Mouse (Mus musculus) lung, postnatal 0 days (tissue): ENCODE results near the gene Hist2h2bb. TPM values are rescaled to one million over a fixed set of nuclear protein-coding genes. Genes with fewer than 3 reads are reported as not detected.
A peak's percentile ranks its signal among the peaks of the same experiment; 100 is the strongest.
"Not testable (repeated sequence)": the region's sequence is repeated elsewhere in the genome, so short reads cannot be mapped to it uniquely, and the experiment has no call there.

ENCODE experiments used
- ATAC-seq: fragments of 200-750 bp; cut with Nextera tagmentation; 2 replicates; pipeline ENCODE4 v1.8.0; 2017; ENCODE audit warnings: moderate library complexity
- DNase-seq: peaks from one replicate; pipeline ENCODE4 v3.0.0-alpha.2; 2016; ENCODE audit warnings: low spot score
- H3K27ac ChIP-seq: fragments of 300-500 bp; sonication (generic); 2 replicates; pipeline ENCODE4 v1.5.1; 2014; ENCODE audit warnings: antibody characterized with exemption, mild to moderate bottlenecking, low read length, mixed read lengths
- H3K27me3 ChIP-seq: fragments of 300-500 bp; sonication (generic); replicated peaks from 2 replicates; pipeline ENCODE4 v1.6.1; 2014; ENCODE audit warnings: low read length, mixed read lengths; ENCODE audit not compliant: insufficient read depth
- H3K36me3 ChIP-seq: fragments of 300-500 bp; sonication (generic); 2 replicates; pipeline ENCODE4 v1.6.1; 2014; ENCODE audit warnings: low read length, mixed read lengths; ENCODE audit not compliant: insufficient read depth
- H3K4me1 ChIP-seq: fragments of 300-500 bp; sonication (generic); 2 replicates; pipeline ENCODE4 v1.6.1; 2014; ENCODE audit warnings: antibody characterized with exemption, low read depth, low read length, mixed read lengths; ENCODE audit not compliant: insufficient read depth
- H3K4me2 ChIP-seq: fragments of 300-500 bp; sonication (generic); replicated peaks from 2 replicates; pipeline ENCODE4 v1.6.1; 2014; ENCODE audit warnings: low read depth, mild to moderate bottlenecking, low read length, moderate library complexity, mixed read lengths
- H3K4me3 ChIP-seq: fragments of 300-500 bp; sonication (generic); 2 replicates; pipeline ENCODE4 v1.5.1; 2014; ENCODE audit warnings: low read depth, low read length
- H3K9ac ChIP-seq: fragments of 300-500 bp; sonication (generic); replicated peaks from 2 replicates; pipeline ENCODE4 v1.6.1; 2014; ENCODE audit warnings: low read depth, mild to moderate bottlenecking
- H3K9me3 ChIP-seq: fragments of 300-500 bp; sonication (generic); 2 replicates; pipeline ENCODE4 v1.6.1; 2016; ENCODE audit warnings: low read length, mixed read lengths
- CTCF ChIP-seq: IDR thresholded peaks from 2 replicates; pipeline ENCODE4 v1.5.1; 2016; ENCODE audit warnings: antibody characterized with exemption, mild to moderate bottlenecking
- EP300 ChIP-seq: IDR thresholded peaks from 2 replicates; pipeline ENCODE4 v1.6.1; 2016; ENCODE audit warnings: antibody characterized with exemption, mild to moderate bottlenecking, control low read depth
- WGBS: fragments of 180-500 bp; shearing (Covaris S2); extraction: QIAGEN DNeasy Blood & Tissue Kit; methylation state at CpG from one replicate; pipeline ENCODE4 v1.1.7; 2014; 5-methylcytosine and 5-hydroxymethylcytosine counted together
- polyA plus RNA-seq: library from polyadenylated mRNA; unstranded; fragments of >200 nt; fragmentation: Nextera tagmentation; extraction: Ambion mirVana; gene quantifications from 2 replicates; pipeline ENCODE4 v1.2.1, GENCODE M21; 2015

Gene Hist2h2bb
- polyA plus RNA-seq, 1 experiment from 2014 or later: 2.9 TPM

DNA sequence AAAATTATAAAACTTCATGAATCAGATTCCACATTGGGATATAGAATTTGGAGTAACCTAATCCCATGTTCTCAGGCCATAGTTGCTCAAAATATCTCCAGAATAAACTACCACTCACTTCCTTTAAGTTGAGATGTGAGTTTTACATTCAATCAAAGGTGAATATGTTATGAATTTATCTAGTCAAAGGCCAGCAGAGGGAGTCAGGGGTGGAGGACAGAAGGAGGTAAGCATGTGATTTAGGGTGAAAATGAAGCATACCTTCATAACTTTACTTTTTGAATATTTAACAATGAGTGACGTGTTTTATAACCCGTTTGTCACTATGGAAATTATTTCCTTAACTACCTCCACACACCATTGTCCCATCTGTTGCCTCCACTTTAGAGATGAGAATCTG lies 34.6 kb upstream of the Hist2h2bb start:
- H3K9me3 ChIP-seq: no peaks in the 10 kb centered on the region

DNA sequence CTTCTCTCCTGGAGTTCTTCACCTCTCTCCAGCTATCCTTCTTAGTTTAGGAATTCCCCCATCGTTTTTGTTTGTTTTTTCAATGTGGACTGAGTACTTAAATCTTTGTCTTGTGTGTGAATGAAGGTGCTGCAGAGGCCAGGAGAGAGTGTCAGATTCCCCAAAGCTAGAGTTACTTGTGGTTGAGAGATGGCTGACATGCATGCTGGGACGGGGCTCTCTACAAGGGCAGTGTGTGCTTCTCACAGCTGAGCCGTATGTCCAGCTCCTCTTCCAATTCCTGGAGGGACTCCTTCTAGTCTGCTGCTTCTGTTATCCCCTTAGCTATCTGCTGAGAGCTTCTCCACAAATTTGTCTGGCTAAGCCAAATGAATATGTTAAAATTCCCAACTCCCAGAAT lies 33.7 kb upstream of the Hist2h2bb start:
- Histone ChIP-seq H3K4me2 (no peak overlapping the region), H3K27ac (no peak overlapping the region), H3K4me1 (peaks cover 4% of the 10 kb centered on the region; the same call in 1 of the 2 replicates), H3K9me3 (no peaks in the 10 kb centered on the region), H3K4me3 (no peak overlapping the region), H3K36me3 (no peaks in the 10 kb centered on the region), H3K27me3 (no peaks in the 10 kb centered on the region), H3K9ac (no peak overlapping the region)
- ATAC-seq (no peak), DNase-seq (no peak)
- TF ChIP-seq CTCF (no peak), EP300 (no peak)
- WGBS: 38% methylated on average over 3 of the region's 3 CpGs

More for the DNA sequence above, 34.6 kb upstream of the Hist2h2bb start:
- Histone ChIP-seq H3K4me1 (0 out of 2 replicates have a peak, but pooled peaks cover 2% of the 10 kb centered on the region), H3K27me3 (no peaks in the 10 kb centered on the region), H3K27ac (no peak overlapping the region), H3K4me3 (no peak overlapping the region), H3K36me3 (no peaks in the 10 kb centered on the region), H3K4me2 (no peak overlapping the region), H3K9ac (no peak overlapping the region)
- no peak for TF ChIP-seq EP300
- TF ChIP-seq CTCF: peak; percentile 26; the same call in 1 of the 2 replicates
- no peak for ATAC-seq
- no peak for DNase-seq
- WGBS: 93% methylated on average over 2 of the region's 2 CpGs

DNA sequence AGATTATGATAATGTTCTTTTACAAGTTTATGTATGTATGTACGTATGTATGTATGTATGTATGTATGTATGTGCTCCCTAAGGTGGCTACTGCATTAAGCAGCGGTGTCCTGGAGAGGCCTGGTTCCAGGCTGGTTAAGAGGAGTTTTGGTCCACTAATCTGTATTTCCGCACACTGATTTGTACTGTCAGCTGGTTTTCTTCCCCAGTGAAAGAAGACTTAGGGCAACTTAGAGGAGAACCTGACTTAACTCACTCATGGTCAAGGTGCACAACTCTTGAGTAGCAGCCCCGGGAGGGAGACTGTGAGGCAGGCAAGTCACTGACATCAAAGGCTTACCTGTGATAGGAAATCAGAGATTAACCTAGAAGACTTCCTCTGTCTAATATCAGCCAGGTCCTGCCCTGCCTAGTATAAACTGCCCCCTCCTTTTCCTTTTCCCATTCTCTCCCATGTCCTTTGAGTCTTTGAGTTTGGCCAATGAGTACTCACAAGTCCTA lies 32.7 kb upstream of the Hist2h2bb start:
- DNase-seq: no peak
- Histone ChIP-seq H3K27ac (no peak overlapping the region), H3K27me3 (no peaks in the 10 kb centered on the region), H3K9ac (no peak overlapping the region), H3K4me1 (peaks cover 6% of the 10 kb centered on the region; the same call in 1 of the 2 replicates), H3K36me3 (no peaks in the 10 kb centered on the region), H3K4me3 (no peak overlapping the region), H3K9me3 (no peaks in the 10 kb centered on the region), H3K4me2 (no peak overlapping the region)
- ATAC-seq: no peak
- TF ChIP-seq CTCF (no peak), EP300 (no peak)
- 75% methylated on average over 4 of the region's 4 CpGs for WGBS

DNA sequence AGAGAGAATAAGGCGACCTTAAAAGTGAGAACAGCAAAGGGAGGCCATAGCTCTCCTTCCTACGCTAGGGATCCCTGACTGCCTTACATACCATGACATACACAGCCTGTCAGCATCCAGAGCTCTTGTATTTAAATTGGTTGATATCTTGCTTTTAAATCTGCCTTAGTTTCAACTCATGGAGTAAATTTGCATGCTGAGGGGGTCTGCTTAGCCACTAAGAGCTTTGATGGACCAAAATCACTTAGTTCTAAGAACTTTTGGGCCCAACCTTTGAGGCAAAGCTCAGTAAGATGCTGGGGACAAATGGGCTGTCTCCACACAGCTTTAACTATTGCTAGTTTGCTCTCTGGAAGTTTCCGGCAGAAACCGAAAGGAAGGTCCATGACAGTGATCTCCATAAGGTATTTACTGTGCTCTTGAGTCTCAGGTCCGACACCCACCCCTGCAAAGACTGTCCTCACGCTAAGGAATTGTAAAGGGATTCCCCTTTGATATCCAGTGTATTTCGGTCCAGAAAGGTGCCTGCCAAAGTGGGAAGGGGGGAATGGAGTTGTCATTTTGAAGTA lies 32.1 kb upstream of the Hist2h2bb start:
- H3K4me3 ChIP-seq: no peak overlapping the region
- no peak for ATAC-seq
- TF ChIP-seq CTCF (no peak), EP300 (no peak)
- H3K4me1 ChIP-seq: peaks cover 6% of the 10 kb centered on the region; the same call in 1 of the 2 replicates
- no peak overlapping the region for H3K9ac ChIP-seq
- H3K9me3 ChIP-seq: no peaks in the 10 kb centered on the region
- no peaks in the 10 kb centered on the region for H3K36me3 ChIP-seq
- no peak overlapping the region for H3K27ac ChIP-seq
- DNase-seq: no peak
- no peaks in the 10 kb centered on the region for H3K27me3 ChIP-seq
- 11% methylated on average over 7 of the region's 7 CpGs for WGBS
- H3K4me2 ChIP-seq: peak overlapping the region; percentile 44; the same call in 1 of the 2 replicates

DNA sequence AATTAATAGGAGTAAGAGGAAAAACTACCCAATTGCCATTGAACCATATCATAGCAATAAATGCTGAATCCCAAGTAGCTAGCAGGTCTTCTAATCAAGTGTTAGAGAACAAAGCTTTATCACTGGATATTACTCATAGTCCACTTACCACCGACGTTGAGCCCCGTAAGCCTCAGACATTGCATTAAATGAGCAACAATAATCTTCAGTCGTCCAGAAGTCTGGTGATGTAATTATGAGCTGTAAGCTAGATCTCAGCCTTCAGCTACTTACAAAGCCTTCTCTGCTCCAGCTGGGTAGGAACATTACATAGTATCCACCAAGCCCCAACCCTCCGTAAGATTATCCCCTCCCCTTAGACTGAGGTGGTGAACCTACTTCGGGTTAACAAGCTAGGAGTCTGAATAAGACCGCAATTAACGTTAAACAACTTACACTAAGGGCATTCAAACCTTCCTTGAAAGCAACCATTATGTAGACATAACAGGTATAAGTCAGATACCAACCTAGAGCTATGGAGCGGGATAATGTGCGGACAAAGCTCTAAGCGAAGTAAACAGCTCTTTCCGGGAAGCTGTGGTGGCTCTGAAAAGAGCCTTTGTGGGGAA lies 31.5 kb upstream of the Hist2h2bb start:
- TF ChIP-seq EP300 (no peak), CTCF (no peak)
- DNase-seq (no peak), ATAC-seq (no peak)
- Histone ChIP-seq H3K9ac (no peak overlapping the region), H3K9me3 (no peaks in the 10 kb centered on the region), H3K4me1 (peaks cover 6% of the 10 kb centered on the region; the same call in 1 of the 2 replicates), H3K27ac (no peak overlapping the region), H3K36me3 (no peaks in the 10 kb centered on the region), H3K4me2 (peak overlapping the region; percentile 44; the same call in 1 of the 2 replicates), H3K27me3 (no peaks in the 10 kb centered on the region), H3K4me3 (no peak overlapping the region)
- WGBS: 3% methylated on average over 12 of the region's 12 CpGs

DNA sequence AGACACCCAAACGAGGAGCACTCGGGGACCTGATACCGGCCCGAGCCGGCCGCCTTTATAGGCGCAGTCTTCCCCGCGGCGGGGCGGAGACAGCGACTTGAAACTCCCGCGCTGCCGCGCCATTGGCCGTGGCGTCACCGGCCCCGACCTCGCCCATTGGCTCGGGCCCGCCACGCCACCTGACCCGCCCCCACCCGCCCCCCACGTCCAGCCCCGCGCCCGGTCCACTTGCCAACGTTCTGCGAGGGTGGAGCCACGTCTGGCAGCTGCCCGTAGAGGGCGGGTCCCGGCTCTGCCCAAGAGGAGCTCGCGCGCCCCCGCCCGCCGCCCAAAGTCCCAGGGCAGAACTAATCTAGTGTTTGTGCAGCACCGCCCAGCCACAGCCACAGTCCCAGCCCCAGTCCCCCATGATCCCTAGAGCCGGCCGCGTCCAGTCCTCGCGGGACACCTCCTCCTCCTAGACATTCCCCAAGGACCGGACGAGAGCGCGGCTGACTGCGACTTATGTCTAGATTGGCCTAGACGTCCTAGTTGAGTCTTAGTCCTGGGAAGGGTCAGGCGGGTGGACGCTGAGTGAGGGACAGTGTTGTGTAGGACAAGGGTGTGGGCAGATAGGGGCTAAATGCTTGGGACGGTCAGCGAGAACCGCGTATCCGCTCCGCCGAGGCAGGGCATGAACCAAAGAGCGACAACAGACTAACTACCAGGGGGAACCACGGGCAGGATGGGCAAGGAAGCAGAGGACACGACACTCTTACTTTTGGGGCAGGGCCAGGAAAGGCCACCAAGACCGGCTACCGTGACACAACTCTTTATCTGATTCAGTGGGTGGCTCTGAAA lies 30.4 kb upstream of the Hist2h2bb start, which contains the start of gene Hist2h3c2:
Hist2h3c2 (minus strand) TSS at position 174 of the 840 bp plus-strand sequence.
- Histone ChIP-seq H3K4me3 (peak within 1 kb of the TSS; percentile 28; the same call in 1 of the 2 replicates), H3K4me1 (peaks cover 11% of the 10 kb centered on the region), H3K27ac (peak within 1 kb of the TSS; percentile 57; the same call in 1 of the 2 replicates), H3K4me2 (peak within 1 kb of the TSS; percentile 44)
- not testable (repeated sequence) for H3K9ac ChIP-seq, H3K9me3 ChIP-seq, H3K27me3 ChIP-seq, DNase-seq, H3K36me3 ChIP-seq
- peak; percentile 91 for ATAC-seq
- 0% methylated on average over 7 of the region's 68 CpGs for WGBS

DNA sequence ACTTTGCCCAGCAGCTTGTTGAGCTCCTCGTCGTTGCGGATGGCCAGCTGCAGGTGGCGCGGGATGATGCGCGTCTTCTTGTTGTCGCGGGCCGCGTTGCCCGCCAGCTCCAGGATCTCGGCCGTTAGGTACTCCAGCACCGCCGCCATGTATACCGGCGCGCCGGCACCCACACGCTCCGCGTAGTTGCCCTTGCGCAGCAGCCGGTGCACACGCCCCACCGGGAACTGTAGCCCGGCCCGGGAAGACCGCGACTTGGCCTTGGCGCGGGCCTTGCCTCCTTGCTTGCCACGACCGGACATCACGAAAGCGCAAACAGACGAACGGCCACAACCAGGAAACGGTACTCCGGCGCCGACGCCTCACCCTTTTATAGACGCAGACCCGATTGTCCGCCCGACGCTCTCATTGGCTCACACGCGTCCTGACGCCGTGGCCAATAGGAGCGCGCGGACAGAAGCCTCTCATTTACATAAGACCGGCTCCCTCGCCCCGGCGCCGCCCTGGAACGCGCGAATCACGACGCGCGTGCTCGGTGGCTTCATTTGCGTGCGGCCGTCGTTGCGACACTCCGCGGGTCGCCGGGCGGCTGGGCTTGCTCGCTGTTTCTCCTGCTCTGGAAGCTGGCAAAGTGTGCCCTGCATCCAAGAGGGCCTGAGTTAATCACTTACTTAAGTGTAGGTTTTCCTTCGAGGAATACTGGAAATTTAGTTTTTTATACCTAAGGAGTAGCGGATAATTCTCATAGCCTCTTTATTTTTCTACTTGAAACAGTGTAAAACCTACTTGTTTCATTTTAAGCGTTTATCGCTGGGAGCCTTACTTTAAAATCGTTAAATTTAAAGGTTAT lies 29.4 kb upstream of the Hist2h2bb start, which contains the start of gene Hist2h2aa2:
Hist2h2aa2 (minus strand) TSS at position 328 of the 850 bp plus-strand sequence.
- DNase-seq (peak; percentile 89), ATAC-seq (peak; percentile 83)
- H3K27me3 ChIP-seq, H3K9me3 ChIP-seq, H3K36me3 ChIP-seq: not testable (repeated sequence)
- Histone ChIP-seq H3K4me3 (peak within 1 kb of the TSS; percentile 28; the same call in 1 of the 2 replicates), H3K4me1 (peaks cover 13% of the 10 kb centered on the region), H3K9ac (peak within 1 kb of the TSS; percentile 36), H3K4me2 (peak within 1 kb of the TSS; percentile 38), H3K27ac (peak within 1 kb of the TSS; percentile 78)
- 4% methylated on average over 28 of the region's 85 CpGs for WGBS
